15 mouse cellular contexts compared by ENCODE assay signal in the genomic region with DNA sequence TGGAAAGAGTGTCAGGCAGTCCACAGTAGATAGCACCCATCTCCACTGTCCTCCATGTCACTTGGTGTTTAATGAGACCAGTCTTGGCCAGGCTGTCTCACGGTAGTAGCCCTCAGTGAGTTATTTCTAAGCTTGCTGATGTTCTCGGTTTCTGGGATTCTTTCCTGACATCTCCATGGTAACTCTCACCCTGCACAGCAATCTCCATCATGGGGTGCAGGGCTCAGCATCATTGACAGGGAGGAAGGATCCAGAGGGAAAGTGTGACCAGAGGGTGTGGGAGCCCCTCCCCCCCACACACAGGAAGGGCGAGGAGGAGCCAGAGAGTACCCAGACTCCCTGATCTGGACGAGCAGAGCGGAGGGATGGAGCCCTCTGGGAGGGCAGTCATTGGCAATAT.
"Had no signal": no experiment of that assay in that cellular context is flagged by ENCODE, and none has a peak within 500 bp of the region (broad histone marks: within the 10 kb centered on the region; RNA-seq: fewer than 3 reads in every experiment).

No protein-coding gene starts in this region.

- H3K4me1 ChIP-seq: limb, embryonic 15.5 days; liver, embryonic 12.5 days had no signal

- H3K27me3 ChIP-seq: limb, embryonic 15.5 days; liver, embryonic 12.5 days; neural tube, embryonic 15.5 days had no signal

- H3K9me3 ChIP-seq: limb, embryonic 15.5 days; liver, embryonic 12.5 days; midbrain, embryonic 10.5 days; neural tube, embryonic 15.5 days had no signal

- DNase-seq: kidney, adult 9 months; kidney, postnatal 36 days; lung, embryonic 14.5 days; lung, postnatal 10 days; lung, postnatal 4 days; right cerebral cortex, adult 18-20 months; right cerebral cortex, postnatal 4 days; spleen, adult 18-20 months had no signal

- H3K4me2 ChIP-seq: limb, embryonic 15.5 days; liver, embryonic 12.5 days; lung, embryonic 14.5 days; neural tube, embryonic 15.5 days had no signal

- H3K4me3 ChIP-seq: limb, embryonic 15.5 days; liver, embryonic 12.5 days; midbrain, embryonic 10.5 days; myocyte; neural tube, embryonic 15.5 days had no signal

- H3K9ac ChIP-seq: limb, embryonic 15.5 days; liver, embryonic 12.5 days; lung, embryonic 14.5 days; neural tube, embryonic 15.5 days had no signal

- H3K27ac ChIP-seq: kidney, postnatal 0 days; limb, embryonic 15.5 days; liver, embryonic 12.5 days; midbrain, embryonic 10.5 days; neural tube, embryonic 15.5 days had no signal

- H3K36me3 ChIP-seq: limb, embryonic 15.5 days; liver, embryonic 12.5 days; midbrain, embryonic 10.5 days; neural tube, embryonic 15.5 days had no signal

- ATAC-seq: intestine, embryonic 16.5 days; liver, embryonic 12.5 days had no signal
